Mouse (Mus musculus): ENCODE data around the gene Dbn1. TPM values are rescaled to one million over a fixed set of nuclear protein-coding genes. Genes with fewer than 3 reads are reported as not detected.

Gene Dbn1
- 10 to 100 TPM; 10.3 to 16.1 TPM for total RNA-seq (2021)
- long read RNA-seq, experiment 1, partial matches to known transcripts, result 2 of 7 reads
- long read RNA-seq, experiment 1, other reads (novel, unspliced or antisense), result 2 of 7 reads
- long read RNA-seq, experiment 2, partial matches to known transcripts, result 3 of 11 reads
- long read RNA-seq, experiment 2, other reads (novel, unspliced or antisense), result 3 of 11 reads

DNA sequence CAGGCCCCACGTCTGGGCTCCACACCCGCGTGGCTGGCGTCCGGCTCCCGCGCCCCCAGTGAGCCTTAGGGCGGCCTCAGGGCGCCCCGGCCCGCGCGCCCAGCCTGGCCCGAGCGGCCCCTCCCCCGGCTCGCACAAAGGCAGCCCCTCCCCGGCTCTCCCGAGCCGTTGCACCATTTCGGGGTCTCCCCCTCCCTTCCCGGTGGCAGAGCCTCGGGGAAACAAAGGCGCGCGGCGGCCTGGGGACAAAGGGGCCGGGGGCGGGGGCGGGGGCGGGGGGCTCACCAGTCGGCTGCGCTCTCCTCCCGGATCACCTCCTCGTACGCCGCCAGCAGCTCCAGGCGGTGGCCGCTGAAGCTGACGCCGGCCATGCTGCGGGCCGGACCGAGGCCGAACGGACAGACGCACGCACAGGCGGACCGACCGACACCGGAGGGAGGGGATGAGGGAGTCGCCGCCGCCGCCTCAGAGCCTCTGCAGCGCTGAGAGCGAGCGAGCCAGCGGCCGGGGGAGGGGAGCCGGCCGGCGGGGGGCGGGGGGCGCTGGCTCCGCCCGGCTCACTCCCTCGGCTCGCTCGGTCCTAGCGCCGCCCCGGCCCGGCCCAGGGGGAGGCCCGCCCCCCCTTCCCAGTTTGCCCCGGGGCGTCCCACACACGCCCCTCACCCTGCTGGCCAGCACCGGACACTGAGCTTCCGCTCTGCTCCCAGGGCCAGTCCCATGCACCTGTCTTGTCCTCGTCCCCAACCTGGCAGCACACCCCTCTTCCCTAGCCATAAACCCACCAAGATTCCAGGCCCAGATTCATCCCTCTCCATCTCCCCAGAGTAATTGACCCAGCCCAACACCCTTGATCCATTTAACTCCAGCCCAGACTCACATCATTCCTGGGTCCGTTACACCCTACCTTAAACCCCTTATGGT is at the start of gene Dbn1:
Gene Dbn1 (minus strand): TSS at position 534 of the 921 bp plus-strand sequence.
- peak; percentile 70 for DNase-seq

DNA sequence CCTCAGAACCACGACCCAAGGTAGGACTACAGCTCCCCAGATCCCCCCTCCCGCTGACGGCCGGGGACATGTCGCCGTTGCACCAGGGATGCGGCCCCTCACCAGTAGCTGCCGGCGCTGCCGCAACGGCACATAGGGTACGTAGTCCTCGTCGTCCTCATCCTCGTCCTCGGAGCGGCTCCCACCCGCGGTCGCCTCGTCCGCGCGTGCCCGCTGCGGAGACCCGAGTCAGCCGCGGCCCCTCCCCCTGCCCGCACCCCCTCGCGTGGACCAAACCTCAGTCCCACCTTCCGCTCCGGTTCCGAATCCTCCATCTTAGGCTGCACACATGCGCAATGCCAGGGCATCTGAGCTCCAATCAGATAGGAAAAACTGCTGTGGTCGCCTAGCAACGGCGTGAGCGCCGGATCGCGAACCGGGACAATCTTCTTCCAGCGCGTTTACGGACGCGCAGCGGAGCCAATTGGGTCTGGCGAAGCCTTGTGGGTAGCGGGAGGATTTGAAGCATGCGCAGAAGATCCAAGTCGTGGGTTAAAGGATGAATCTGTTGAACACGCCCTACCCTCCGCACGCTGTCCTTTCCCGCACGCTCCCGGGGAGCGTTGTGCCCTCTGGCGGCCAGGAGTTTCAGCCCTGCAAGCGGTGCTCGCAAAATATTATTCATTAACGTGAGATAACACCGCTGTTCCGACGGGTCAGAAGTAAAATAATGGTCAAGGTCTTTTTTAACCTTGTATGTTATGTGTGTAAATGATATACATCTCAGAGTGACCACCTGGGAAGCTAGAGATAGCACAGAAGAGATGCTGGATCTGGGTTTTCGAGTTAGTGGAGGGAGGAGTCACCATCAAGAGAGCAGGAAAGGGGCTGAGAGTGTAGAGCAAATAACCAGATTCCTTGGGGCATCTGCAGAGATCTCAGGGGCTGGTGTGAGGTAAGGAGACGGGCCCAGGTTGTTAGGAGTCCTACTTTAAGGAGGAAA is 48.6 kb upstream of the Dbn1 start, which contains the start of gene Ddx41:
Gene Ddx41 (minus strand): TSS at position 465 of the 982 bp plus-strand sequence.
- peak; percentile 100 for DNase-seq

DNA sequence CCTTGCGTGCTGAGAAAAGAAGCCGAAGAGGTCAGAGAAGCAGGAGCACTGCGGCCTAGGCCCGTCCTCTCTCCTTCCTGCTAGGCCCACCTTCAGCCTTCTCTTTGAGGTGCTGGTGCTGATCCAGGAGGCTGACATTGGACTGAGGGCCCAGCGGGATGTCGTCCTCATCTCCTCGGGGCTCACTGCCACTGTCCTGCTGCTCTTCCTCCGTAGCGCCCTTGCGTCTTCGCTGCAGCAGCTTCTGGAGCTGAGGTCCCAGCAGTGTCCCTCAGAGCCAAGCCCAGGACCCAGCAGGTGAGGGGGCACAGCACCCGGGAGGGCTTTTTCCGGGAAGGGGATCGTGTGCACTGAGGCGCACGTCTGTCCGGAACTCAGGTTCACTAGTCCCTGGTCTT is 47.9 kb upstream of the Dbn1 start:
- DNase-seq, result no peak

DNA sequence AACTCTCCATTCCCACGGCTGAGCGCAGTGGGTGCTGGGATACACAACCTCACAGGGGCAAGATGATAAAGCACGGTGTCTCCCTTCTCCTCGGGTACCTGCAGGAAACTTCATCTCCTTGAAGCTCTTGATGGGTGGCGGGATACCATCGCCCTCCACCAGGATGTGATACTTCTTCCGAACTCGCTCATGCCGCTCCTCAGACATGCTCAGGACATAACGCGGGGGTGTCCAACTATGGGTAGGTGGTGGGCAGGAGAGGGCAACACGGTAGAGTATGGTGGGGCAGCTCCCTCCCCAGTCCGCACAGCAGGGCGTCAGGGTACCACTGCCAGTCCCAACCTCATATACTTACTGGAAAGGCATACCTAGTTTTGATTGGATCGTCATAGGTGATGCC is 47.3 kb upstream of the Dbn1 start:
- no peak for DNase-seq

DNA sequence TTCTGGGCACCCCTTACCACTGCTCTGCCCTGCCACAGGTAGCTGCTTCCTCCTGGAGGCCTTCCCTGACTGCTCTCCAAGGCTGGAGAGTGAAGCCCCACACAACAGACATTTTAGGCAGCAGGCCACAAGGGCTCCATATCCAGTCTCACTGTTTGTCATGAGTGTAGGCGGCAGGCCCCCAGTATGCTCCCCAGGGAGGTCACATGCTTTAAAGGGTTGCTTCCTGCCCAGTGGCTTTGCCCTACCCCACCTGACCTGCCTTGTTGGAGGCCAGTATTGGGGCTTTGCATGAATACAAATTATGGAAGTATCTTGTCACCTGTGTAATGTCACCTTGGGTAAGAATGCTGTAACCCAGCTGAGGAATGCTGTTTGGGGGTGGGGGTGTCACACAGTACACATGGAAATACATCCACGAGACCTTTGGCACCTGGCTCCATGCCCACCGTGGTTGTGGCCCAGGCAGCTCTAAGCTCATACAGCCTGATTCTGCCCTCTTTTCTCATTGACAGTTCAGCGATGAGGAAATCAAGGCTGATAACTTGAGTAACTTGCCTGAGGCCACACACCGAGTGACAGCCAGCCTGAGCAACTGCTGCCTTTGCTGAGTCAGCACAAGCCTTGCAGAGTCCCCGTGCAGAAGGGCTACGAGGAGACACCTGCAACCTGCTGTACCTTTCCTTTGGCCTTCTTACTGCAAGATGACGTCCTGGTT is 41.4 kb upstream of the Dbn1 start, which contains the start of gene Dok3:
Gene Dok3 (minus strand): TSS at position 99 of the 718 bp plus-strand sequence.
- no peak for DNase-seq

DNA sequence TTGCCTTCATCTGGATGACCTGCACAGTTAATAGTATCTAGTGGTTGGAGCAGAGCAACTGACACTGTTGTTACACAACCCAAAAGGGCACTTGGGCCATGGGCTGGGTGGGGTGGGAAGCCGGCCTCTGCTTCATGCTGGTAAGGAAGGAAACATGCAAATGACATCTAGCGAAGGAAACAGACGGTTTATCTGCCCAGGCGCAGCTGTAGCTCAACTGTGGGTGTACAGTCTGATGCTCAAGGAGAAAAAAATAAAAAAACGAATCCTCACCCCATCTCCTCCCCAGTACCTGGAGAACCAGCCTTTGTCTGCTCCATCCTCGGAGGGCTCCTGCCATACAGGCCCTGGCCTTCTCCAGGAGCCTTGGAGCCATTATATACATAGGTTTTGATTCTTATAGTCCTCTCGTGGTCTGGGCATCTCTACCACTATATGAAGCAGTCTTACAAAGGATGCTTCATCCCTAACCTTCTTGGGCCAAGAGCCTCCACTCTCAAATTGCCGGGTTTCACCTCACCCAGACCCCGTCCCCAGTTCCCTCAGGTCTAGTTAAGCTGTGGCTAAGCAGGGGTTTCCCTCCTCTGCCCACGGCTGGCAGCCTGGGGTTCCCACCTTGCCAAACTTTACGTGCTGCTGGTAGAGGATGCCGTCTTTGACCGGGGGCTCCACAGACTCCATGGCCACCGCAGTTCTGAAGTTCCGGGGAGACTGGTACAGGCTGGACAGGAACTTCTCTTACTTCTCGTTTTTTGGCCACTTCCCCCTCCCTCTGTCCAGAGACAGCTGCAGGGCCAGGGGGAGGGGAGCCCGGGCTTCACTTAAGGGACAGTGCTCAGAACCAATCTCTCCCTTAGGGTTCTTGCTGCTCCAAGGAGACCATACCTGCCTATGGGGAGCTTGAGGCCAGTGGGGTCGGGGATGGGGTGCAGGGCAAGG is 40.2 kb upstream of the Dbn1 start:
- DNase-seq, result no peak

DNA sequence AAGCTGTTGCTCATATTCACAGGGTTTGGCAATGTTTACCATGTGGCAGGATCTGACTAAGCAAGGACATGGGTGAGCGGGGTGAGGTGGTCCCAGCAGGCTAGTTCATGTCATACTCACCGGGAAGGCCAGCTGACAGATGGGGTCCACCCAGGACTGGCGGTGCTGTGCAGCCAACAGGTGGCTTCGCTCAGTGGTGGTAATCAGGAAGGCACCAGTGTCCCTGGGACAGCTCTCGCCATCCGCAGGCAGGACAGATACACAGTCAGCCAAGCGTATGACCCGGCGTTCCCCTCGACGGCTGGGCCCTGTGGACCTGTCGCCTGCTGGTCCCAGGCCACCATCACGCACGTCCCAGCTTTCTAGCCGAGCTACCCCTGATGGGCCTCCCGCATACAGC is 39.3 kb upstream of the Dbn1 start:
- no peak for DNase-seq

DNA sequence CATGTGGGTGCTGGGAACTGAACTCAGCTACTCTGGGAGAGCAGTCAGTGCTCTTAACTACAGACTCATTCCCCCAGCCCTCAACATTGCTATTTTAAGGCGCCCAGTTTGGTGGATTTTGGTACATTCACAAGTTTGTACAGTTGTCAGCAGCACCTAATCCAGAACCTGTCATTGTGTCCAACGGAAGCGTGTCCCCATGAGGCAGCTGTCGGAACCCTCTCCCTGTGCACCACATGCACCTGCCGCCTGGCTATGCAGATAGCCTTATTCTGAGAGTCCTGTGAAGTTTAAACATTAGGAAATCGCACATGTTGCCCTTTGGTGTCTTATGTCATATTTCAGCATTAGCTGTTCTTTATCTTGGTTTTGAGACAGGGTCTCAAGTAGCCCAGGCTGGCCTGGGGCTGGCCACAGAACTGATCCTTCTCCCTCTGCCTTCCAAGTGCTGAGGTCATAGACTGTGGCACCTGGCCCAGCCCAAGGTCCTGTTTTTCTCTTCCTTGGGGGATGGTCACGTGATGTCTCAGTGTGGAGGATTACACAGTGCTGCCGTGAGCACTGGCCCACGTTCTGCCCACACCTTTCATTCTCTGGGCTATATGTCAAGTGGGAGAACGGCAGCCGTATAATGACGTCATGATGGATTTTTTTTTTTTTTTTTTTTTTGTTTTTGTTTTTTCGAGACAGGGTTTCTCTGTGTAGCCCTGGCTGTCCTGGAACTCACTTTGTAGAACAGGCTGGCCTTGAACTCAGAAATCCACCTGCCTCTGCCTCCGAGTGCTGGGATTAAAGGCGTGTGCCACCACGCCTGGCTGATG is 38.0 kb upstream of the Dbn1 start:
- DNase-seq, result no peak

DNA sequence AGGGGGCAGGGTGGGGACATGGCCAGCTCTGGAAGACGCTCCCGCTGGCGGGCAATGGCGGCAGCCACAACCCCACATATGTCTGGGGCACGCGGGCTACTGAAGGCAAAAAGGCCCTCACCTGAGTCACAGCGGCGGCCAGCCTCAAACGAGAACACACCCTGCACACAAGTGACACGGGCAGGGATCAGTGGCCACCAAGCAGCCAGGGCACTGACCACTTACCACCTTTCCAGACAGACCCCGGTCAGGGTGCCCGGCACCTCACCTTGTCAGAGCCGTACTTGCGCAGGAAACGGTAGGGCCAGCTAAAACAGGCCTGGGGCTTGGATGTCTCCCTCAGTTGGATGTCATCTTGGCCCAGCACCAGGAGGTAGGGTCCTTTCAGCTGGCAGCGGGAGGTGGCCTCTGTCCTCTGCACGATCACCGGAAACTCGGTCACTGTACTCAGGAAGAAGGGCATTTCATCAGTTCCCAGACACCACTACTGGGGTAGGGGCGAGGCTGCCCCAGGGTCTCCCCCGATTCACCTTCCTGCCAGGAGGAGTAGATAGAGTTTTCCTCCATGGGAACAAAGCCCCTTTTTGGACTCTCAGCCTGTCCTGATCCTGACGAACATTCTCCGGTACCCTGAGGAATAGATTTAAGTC is 36.2 kb upstream of the Dbn1 start:
- no peak for DNase-seq

DNA sequence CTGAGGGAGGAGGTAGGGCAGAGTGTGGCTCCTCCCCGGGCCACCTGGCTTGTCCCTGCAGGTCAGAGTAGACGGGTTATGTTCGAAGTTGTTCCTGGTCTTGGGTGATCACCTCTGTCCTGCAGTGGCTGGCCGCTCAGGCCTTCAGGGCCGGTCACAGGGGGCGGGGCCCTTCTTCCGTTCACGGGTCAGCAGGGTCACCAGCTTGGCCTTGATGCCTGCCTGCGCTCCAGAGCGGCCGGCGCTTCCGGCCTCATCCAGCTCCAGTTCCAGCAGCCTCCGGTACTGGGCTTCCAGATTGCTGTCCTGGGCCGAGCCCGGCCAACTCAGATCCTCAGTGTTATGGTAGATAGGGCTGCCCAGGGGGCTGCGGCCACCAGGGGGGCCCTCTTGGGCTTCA is 35.4 kb upstream of the Dbn1 start:
- no peak for DNase-seq

DNA sequence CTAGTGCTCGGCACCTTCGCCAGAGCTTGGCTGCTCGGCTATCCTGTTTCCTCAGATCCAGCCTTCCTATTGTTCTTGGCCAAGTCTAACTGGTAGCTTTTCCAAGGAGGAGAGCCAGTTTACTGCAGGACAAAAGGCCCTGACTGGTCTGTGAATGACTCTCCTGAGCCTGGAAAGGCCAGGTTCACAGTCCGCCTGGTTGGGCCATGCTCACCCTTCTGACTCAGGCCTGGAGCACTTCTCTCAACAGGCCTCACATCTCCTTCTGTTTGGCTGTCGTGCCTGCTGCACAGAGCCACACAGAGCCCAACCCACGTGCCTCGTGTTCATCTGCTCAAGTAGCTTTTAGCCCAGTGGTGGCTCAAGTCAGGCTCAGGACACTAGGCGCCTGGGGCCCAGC is 34.8 kb upstream of the Dbn1 start:
- DNase-seq, result peak; percentile 47

DNA sequence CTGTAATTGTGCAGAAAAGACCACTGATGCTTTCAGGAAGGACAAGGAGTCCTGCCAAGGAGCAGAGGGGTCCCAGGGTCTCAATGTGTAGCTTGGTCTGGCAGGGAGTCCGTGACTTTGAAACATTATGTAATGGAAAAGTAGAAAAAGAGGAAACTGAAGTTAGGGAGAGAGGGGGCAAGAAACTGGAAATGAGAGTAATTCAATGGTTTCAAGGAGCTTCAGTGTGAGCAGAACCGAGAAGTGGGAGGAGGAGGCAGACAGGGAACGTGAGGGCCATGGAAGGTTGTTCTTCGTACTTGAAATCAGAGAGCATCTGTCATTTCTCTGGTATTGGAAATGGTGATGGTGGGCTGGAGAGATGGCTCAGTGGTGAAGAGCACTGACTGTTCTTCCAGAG is 31.7 kb upstream of the Dbn1 start:
- no peak for DNase-seq

DNA sequence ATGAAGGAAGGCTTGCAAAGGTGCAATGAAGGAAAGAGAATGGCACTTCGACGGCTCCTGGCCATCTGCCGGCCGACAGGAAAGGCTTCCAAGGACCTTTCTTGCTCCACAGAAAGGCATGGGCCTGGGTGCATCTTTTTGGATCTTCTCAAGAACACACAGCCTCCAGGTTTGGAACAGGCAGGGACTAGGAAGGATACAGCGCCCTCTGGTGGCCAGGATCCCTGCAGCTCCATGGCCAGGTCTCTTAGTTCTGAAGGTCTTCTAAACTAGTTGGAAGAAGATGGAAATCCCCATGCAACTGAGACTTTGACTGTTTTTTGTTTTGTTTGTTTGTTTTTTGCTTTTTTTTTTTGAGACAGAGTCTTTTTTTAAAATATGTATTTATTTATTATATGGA is 29.0 kb upstream of the Dbn1 start:
- peak; percentile 68 for DNase-seq

DNA sequence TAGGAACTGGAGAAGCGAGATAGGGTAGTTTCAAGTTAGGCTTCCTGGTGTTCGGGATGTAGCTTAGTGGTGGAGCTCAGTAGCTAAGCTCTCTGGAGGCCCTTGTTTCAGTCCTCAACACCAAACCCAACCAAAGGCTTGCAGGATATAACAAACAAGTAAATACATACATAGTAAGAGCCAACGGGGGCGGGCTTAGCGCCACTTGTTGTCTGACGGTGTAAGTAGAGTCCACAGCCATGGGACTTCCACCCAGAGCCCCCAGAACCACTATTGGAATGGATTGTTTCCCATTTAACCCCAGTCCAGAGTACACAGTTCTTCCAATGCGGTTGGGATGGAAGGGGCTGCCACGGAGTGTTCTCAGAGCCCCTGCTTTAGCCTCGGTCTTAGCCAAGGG is 25.9 kb upstream of the Dbn1 start:
- no peak for DNase-seq

DNA sequence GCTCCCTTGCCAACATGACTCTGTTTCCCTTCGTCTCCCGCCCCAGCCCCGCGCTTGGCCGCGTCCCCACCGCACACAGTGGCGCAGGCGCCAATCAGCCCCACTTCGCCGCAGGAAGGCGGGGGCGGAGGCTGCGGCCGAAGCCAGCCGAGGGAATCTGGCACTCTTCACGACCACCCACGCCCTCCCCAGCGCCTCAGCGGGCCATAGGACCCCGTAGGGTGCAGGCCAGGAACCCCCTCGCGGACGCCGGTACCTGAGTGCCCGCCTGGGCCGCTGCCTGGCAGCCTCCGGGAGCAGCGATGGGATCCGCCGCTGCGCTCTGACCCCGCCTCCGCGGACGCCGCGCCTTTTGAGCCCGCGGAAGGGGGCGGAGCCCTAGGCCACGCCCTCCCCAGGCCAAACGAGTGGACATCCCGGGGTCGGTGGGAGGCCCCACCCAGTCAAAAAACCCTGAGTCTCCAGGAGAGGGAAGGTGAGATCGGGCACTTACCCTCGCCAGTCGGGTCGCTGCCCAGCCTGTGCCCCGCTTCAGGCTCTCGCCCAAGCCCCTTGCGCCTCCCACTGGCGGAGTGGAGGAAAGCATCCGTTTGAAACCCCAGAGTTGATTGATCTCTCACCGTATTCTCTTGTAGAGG is 25.3 kb upstream of the Dbn1 start, which contains the start of gene Pdlim7:
Gene Pdlim7 (minus strand): TSS at position 566 of the 638 bp plus-strand sequence.
- peak; percentile 93 for DNase-seq

DNA sequence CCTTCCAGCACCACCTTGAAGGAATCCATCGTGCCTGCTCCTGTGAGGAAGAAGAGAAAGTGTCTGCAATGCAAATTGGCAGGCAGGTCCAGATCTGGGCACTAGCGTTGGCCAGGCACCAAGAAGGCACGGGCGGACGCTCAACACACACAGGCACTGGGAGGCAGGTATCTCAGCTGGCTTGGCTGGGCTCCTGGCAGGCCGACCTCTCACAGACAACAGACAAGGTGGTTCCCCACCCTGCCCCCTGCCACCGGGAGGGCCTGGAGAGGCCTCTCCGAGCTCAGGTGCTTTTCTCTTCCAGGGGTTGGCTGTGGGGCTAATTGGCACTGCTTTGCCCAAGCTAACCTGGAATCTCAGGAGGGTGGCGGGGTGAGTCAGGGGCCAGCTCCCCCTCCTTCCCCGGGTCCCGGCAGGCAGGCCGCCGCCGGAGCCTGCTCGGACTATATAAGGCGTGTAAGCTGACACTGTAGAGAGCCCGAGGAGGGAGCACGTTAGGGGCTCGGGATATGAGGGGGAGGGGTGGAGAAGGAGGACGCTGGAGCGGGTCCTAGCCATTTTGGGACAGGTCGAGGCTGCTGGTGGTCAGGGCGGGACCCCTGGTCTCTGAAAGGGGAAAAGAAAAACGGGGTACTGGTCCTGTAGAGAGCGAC is 24.6 kb upstream of the Dbn1 start:
- DNase-seq, result peak; percentile 82

DNA sequence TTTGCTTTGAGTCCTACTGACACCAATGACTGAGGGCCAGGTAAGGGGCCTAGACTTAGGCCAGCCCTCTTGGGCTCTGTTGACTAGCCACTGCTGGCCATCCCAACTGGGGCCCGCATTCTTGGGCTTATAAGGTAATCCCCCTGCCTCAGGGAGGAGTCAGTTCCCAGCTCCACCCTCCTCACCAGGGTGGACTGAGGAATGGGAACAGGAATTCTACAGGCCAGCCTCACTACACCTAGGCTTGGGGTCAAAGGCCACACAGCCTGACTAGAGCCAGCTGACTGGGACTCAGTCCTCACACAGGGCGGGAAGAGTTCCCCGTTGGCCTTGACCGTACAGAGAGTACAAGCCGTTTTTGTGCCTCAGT is 23.6 kb upstream of the Dbn1 start:
- DNase-seq, result no peak

Measured in gastrocnemius, postnatal 25 days (tissue).